Mouse (Mus musculus): ENCODE data around the gene Fam3a. TPM values are rescaled to one million over a fixed set of nuclear protein-coding genes. Genes with fewer than 3 reads are reported as not detected.

Gene Fam3a
- polyA plus RNA-seq, 1 experiment, result 31.8 TPM

DNA sequence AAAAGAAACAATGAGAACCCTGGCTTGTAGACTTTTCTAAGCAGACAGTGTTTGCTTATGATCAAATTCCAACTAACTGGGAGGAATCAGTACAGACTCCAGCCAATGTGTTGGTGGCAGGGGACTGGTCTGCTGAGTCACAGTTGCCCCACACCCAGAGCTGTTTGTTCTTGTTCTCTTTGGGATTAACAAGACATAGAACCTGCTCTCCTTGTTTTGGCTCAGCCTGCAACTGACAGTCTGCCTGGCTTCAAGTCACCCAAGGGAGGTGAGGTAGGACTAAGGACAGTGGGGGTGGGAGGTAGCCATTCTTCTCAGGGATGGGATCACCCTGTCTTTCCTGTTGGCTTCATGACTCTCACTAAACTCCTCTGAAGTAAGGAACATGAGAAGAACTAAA, 31.4 kb upstream of the Fam3a start:
- no peak for DNase-seq
- TF ChIP-seq POLR2A (IDR thresholded peaks at IDR 0.05; ENCODE audit: borderline replicate concordance, insufficient read depth, low read length) (no peak), CTCF (IDR thresholded peaks at IDR 0.05; ENCODE audit: borderline replicate concordance, insufficient read depth, low read depth, low read length) (no peak)
- Histone ChIP-seq H3K27ac (ENCODE audit: insufficient read depth, low read length) (no peak overlapping the region), H3K4me1 (ENCODE audit: control insufficient read depth, insufficient read depth, low read length) (peaks cover 3% of the 10 kb centered on the region; the same call in 1 of the 2 replicates), H3K4me3 (replicated peaks; ENCODE audit: insufficient read depth, low read depth, low read length) (no peak overlapping the region), H3K27me3 (ENCODE audit: control insufficient read depth, insufficient read depth, low read length) (no peaks in the 10 kb centered on the region)

DNA sequence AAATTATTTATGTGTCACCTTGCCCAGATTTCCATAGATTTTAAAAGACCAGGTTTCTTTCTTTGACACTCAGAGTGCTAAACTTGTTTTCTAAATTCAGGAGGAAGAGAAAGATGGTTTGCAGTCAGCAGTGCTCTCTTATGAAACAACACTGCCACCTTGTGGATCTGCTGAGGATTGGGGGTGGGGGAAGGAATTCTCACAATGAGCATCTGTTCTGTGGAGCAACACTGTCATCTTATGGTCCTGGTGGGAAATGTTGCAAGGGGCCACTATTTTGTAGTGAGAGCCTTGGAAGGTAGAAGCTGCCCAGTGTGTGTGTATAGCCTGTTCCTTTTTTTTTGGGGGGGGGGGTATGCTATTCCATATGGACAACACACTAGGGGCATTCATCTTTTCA, 20.3 kb upstream of the Fam3a start:
- H3K27ac ChIP-seq (ENCODE audit: insufficient read depth, low read length), result no peak overlapping the region
- peak; percentile 75 for DNase-seq
- no peaks in the 10 kb centered on the region for H3K27me3 ChIP-seq (ENCODE audit: control insufficient read depth, insufficient read depth, low read length)
- H3K4me3 ChIP-seq (replicated peaks; ENCODE audit: insufficient read depth, low read depth, low read length), result no peak overlapping the region
- no peaks in the 10 kb centered on the region for H3K4me1 ChIP-seq (ENCODE audit: control insufficient read depth, insufficient read depth, low read length)
- TF ChIP-seq POLR2A (IDR thresholded peaks at IDR 0.05; ENCODE audit: borderline replicate concordance, insufficient read depth, low read length), result no peak
- peak; percentile 91 for TF ChIP-seq CTCF (IDR thresholded peaks at IDR 0.05; ENCODE audit: borderline replicate concordance, insufficient read depth, low read depth, low read length)

DNA sequence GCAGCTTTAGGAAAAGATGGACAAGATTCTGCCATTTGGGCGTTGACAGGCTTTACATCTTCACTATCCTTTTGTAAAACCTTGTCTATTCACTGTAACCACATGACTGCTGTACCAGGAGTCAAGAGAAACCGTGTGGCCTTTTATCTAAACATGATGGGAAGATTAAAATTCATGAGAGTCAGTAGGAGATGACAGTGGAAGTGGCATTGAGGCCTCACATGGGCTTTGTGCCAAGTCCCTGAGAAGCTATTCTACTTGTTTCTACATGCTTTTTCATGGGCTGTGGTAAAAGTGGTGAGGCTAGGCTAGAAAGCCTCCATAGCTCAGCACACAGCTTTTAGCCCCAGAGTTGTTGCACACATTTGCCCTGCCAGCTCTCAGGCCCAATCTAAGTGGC, 15.3 kb upstream of the Fam3a start:
- 32% methylated on average over 2 of the region's 2 CpGs for WGBS
- no peaks in the 10 kb centered on the region for H3K4me1 ChIP-seq (ENCODE audit: control insufficient read depth, insufficient read depth, low read length)
- H3K27ac ChIP-seq (ENCODE audit: insufficient read depth, low read length), result no peak overlapping the region
- TF ChIP-seq CTCF (IDR thresholded peaks at IDR 0.05; ENCODE audit: borderline replicate concordance, insufficient read depth, low read depth, low read length), result no peak
- no peak for TF ChIP-seq POLR2A (IDR thresholded peaks at IDR 0.05; ENCODE audit: borderline replicate concordance, insufficient read depth, low read length)
- no peak for DNase-seq
- no peak overlapping the region for H3K4me3 ChIP-seq (replicated peaks; ENCODE audit: insufficient read depth, low read depth, low read length)
- H3K27me3 ChIP-seq (ENCODE audit: control insufficient read depth, insufficient read depth, low read length), result no peaks in the 10 kb centered on the region

DNA sequence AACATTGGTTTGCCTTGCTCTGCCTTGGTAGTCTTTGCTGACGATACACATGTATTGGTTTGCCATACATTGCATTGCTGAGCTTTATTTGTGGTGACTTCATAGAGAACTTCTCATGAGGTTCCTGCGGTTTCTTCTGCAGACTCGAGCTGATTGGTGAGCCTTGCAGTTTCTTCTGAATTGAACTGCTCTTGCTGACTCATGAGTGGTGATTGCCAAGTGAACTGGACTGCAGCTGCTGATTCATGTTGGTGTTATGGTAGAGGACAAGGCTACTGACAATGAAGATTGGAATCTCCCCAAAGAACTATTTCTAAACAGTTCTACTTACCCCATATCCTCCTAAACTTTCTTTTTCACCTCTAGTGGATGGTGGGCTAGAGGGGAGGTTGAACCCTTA, 7.1 kb upstream of the Fam3a start:
- 88% methylated on average over 3 of the region's 3 CpGs for WGBS
- Histone ChIP-seq H3K4me1 (ENCODE audit: control insufficient read depth, insufficient read depth, low read length) (no peaks in the 10 kb centered on the region), H3K4me3 (replicated peaks; ENCODE audit: insufficient read depth, low read depth, low read length) (no peak overlapping the region), H3K27me3 (ENCODE audit: control insufficient read depth, insufficient read depth, low read length) (no peaks in the 10 kb centered on the region), H3K27ac (ENCODE audit: insufficient read depth, low read length) (no peak overlapping the region)
- no peak for DNase-seq
- TF ChIP-seq CTCF (IDR thresholded peaks at IDR 0.05; ENCODE audit: borderline replicate concordance, insufficient read depth, low read depth, low read length) (no peak), POLR2A (IDR thresholded peaks at IDR 0.05; ENCODE audit: borderline replicate concordance, insufficient read depth, low read length) (no peak)

DNA sequence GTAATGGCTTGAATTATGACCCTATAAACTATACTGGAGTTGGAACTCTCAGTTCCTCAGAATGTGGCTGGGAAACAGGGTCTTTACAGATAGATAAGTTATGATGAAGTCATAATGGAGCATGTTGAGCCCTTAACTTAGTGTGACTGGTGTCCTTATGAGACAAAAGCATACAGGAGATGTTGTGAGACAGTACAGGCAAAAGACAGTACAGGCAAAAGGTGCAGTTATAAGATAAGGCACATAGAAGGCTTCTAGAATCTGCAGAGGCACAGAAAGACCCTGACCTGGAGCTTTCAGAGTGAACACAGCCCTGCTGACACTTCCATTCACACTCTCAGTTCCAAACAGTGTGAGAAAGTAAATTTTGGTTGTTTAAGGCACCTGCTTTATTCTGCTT, 4.9 kb downstream of the Fam3a start:
- Histone ChIP-seq H3K27me3 (ENCODE audit: control insufficient read depth, insufficient read depth, low read length) (no peaks in the 10 kb centered on the region), H3K4me3 (replicated peaks; ENCODE audit: insufficient read depth, low read depth, low read length) (no peak overlapping the region), H3K4me1 (ENCODE audit: control insufficient read depth, insufficient read depth, low read length) (0 out of 2 replicates have a peak, but pooled peaks cover 3% of the 10 kb centered on the region), H3K27ac (ENCODE audit: insufficient read depth, low read length) (no peak overlapping the region)
- DNase-seq, result no peak
- TF ChIP-seq POLR2A (IDR thresholded peaks at IDR 0.05; ENCODE audit: borderline replicate concordance, insufficient read depth, low read length), result no peak
- no peak for TF ChIP-seq CTCF (IDR thresholded peaks at IDR 0.05; ENCODE audit: borderline replicate concordance, insufficient read depth, low read depth, low read length)

DNA sequence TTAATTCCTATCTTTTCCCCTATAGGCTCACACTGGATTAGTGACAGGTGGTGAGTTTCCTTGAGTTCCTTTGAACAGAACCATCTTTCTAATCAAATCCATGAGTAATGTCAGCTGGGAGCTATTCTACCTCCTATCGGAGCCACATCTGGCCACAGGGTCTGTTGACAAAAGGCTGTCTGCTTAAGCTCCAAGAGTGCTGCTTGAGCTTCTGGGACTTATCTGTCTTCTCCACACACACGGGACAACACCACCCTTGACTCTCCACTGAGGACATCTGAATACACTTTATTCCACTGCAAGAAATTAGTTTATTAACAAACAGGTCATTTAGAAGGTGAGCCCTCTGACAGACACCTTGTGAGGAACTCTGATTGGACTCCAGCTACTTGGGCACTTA, 8.6 kb downstream of the Fam3a start:
- 87% methylated on average over 2 of the region's 2 CpGs for WGBS
- Histone ChIP-seq H3K4me3 (replicated peaks; ENCODE audit: insufficient read depth, low read depth, low read length) (no peak overlapping the region), H3K27ac (ENCODE audit: insufficient read depth, low read length) (no peak overlapping the region), H3K4me1 (ENCODE audit: control insufficient read depth, insufficient read depth, low read length) (no peaks in the 10 kb centered on the region), H3K27me3 (ENCODE audit: control insufficient read depth, insufficient read depth, low read length) (no peaks in the 10 kb centered on the region)
- DNase-seq, result no peak
- TF ChIP-seq CTCF (IDR thresholded peaks at IDR 0.05; ENCODE audit: borderline replicate concordance, insufficient read depth, low read depth, low read length), result no peak
- no peak for TF ChIP-seq POLR2A (IDR thresholded peaks at IDR 0.05; ENCODE audit: borderline replicate concordance, insufficient read depth, low read length)

DNA sequence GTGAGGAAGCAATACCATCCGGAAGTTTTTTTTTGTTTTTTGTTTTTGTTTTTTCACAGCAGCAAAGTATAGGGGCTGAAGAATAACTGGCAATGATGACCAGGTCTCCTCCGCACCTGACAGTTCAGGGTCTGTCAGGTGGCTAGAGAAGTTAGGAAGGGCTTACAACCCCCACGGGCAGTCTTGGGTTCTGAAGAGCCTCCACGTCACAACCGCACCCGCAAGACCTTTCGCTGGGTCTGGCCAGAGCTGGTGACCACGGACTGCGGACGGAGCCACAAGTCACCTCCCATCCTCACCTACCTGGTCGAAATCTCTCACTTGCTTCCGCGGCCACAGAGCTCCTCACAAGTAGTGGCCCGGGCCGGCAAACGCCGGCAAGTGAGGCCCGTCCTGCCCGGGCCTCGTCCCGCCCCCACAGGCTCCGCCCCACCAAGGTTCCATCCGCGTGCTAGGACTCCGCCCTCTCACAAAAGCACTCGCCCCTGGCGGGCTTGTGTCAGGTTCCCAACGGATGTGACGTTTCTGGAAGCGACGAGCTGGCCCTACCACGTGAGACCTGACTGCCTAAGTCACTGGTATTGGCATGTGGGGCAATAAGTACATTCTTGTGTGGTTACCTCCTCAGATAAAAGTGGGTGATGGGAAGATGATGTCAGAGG, 20.1 kb downstream of the Fam3a start, which contains the start of the genes Ubl4a and Slc10a3:
Gene Ubl4a, minus strand, starts transcription at position 331 of the 662 bp plus-strand sequence.
Gene Slc10a3, minus strand, starts transcription at position 462 of the 662 bp plus-strand sequence.
- TF ChIP-seq POLR2A (IDR thresholded peaks at IDR 0.05; ENCODE audit: borderline replicate concordance, insufficient read depth, low read length) (peak; percentile 31; the same call in 1 of the 2 replicates), CTCF (IDR thresholded peaks at IDR 0.05; ENCODE audit: borderline replicate concordance, insufficient read depth, low read depth, low read length) (no peak)
- 11% methylated on average over 32 of the region's 32 CpGs for WGBS
- H3K4me3 ChIP-seq (replicated peaks; ENCODE audit: insufficient read depth, low read depth, low read length), result peak within 1 kb of the TSS; percentile 83
- H3K27me3 ChIP-seq (ENCODE audit: control insufficient read depth, insufficient read depth, low read length), result no peaks in the 10 kb centered on the region
- no peak within 1 kb of the TSS for H3K27ac ChIP-seq (ENCODE audit: insufficient read depth, low read length)
- peak; percentile 79 to 85 for DNase-seq
- H3K4me1 ChIP-seq (ENCODE audit: control insufficient read depth, insufficient read depth, low read length), result no peaks in the 10 kb centered on the region

DNA sequence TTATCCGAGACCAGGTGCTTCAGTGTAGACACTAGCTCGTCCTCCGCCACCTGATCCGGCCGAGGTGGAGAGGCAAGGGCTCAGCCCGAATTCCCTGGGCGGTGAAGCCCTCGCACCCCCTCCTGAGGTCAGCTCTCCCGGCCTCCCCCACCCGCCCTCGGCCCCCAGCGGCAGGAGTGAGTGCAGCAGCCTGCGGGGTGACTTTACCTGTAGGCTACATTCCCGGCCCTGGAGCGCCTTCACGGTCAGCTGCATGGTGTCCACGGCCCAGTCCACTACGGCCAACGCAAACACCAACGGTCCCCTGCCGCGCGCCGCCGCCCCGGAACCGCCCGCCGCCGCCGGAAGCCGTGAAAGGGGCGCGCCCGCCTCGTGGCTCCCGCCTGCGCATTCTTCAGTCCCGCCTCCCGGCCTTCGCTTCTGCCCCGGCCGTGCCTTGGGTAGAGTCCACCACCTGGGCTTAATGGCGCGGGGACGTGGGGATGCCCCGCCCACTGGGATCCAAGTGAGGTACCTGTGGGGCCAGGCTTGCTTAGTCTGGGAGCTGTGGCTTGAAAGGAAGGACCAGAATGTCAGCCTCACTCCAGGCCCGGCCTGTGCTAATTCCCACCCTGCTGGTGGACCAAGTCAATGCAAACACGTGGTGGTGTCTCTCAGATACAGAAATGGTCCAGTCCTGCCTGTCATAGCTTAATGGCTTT, 24.7 kb downstream of the Fam3a start:
- peak; percentile 74 to 75 for DNase-seq
- no peaks in the 10 kb centered on the region for H3K4me1 ChIP-seq (ENCODE audit: control insufficient read depth, insufficient read depth, low read length)
- WGBS, result 6% methylated on average over 46 of the region's 49 CpGs
- peak overlapping the region; percentile 75; the same call in 1 of the 2 replicates for H3K27ac ChIP-seq (ENCODE audit: insufficient read depth, low read length)
- 0 out of 2 replicates have a peak, but pooled peaks have one; percentile 16 for TF ChIP-seq POLR2A (IDR thresholded peaks at IDR 0.05; ENCODE audit: borderline replicate concordance, insufficient read depth, low read length)
- peak; percentile 31; the same call in 1 of the 2 replicates for TF ChIP-seq CTCF (IDR thresholded peaks at IDR 0.05; ENCODE audit: borderline replicate concordance, insufficient read depth, low read depth, low read length)
- no peaks in the 10 kb centered on the region for H3K27me3 ChIP-seq (ENCODE audit: control insufficient read depth, insufficient read depth, low read length)
- H3K4me3 ChIP-seq (replicated peaks; ENCODE audit: insufficient read depth, low read depth, low read length), result peak overlapping the region; percentile 80
